Mouse (Mus musculus): Measurements from ENCODE around the gene Ms4a4d. TPM values are rescaled to one million over a fixed set of nuclear protein-coding genes. Genes with fewer than 3 reads are reported as not detected.

Ms4a4d gene
- polyA plus RNA-seq, 1 experiment from 2014 or later, result 1.7 TPM

DNA sequence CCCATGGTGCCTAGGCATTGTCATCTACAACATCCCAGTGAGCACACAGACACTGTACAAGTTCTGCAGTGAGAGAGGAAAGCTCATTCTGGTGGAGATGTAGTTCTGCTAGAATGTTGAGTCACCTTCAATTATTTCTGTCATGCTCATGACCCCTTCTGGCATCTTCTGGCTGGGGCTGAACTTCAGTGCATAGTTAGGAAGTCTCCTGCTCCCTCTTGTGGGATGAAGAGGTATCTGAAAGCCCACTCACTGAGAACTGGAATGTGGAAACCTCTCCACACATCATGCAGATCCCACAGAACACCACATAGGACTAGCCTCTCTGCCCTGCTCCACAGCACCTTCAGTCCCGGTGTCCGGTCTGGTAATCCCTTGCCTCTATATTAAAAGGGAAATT, 65.4 kb downstream of the Ms4a4d start:
- Histone ChIP-seq H3K9me3 (ENCODE audit: control insufficient read depth, low read length) (no peaks in the 10 kb centered on the region), H3K9ac (ENCODE audit: low read length) (no peak overlapping the region), H3K4me2 (ENCODE audit: low read length) (no peak overlapping the region), H3K27me3 (replicated peaks; ENCODE audit: control insufficient read depth, insufficient read depth, low read length) (no peaks in the 10 kb centered on the region), H3K27ac (ENCODE audit: low read depth) (no peak overlapping the region), H3K4me1 (replicated peaks; ENCODE audit: control insufficient read depth, insufficient read depth, low read length) (no peaks in the 10 kb centered on the region), H3K36me3 (ENCODE audit: control insufficient read depth, insufficient read depth, low read length) (no peaks in the 10 kb centered on the region), H3K4me3 (ENCODE audit: low read depth, low read length) (no peak overlapping the region)
- 88% methylated on average over 2 of the region's 2 CpGs for WGBS
- DNase-seq (ENCODE audit: low spot score) (no peak), ATAC-seq (replicated peaks; ENCODE audit: low FRiP score, low TSS enrichment, low read depth) (no peak; the same call in 1 of the 2 replicates)

DNA sequence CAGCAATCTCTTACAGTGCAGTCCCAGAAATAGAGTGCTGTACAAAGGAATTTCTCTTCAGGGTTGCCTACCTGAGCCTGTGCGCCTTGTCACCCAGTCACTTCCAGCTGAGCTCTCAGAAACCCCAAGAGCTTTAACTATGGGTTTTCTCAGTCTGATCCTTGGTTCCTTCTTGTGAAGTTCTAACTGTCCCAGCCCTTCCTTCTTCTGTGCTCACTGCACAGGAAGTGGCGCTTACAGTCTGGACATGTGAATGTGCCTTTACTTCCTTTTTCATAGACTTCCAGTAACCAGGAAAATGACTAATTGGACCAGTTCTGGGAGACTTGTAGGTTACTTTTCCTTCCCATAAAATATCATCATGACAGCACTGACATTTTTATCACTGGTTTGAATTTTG, 68.0 kb downstream of the Ms4a4d start, which contains the start of gene Ms4a6d:
Gene Ms4a6d, minus strand, starts transcription at position 247 of the 400 bp plus-strand sequence.
- no peak within 1 kb of the TSS for H3K4me3 ChIP-seq (ENCODE audit: low read depth, low read length)
- H3K9ac ChIP-seq (ENCODE audit: low read length), result no peak within 1 kb of the TSS
- H3K4me2 ChIP-seq (ENCODE audit: low read length), result no peak within 1 kb of the TSS
- no peaks in the 10 kb centered on the region for H3K4me1 ChIP-seq (replicated peaks; ENCODE audit: control insufficient read depth, insufficient read depth, low read length)
- ATAC-seq (replicated peaks; ENCODE audit: low FRiP score, low TSS enrichment, low read depth) (no peak), DNase-seq (ENCODE audit: low spot score) (no peak)
- H3K36me3 ChIP-seq (ENCODE audit: control insufficient read depth, insufficient read depth, low read length), result no peaks in the 10 kb centered on the region
- H3K27ac ChIP-seq (ENCODE audit: low read depth), result no peak within 1 kb of the TSS
- no peaks in the 10 kb centered on the region for H3K9me3 ChIP-seq (ENCODE audit: control insufficient read depth, low read length)
- WGBS, result 84% methylated on average over 2 of the region's 2 CpGs
- H3K27me3 ChIP-seq (replicated peaks; ENCODE audit: control insufficient read depth, insufficient read depth, low read length), result no peaks in the 10 kb centered on the region

Other genes with a start within 250 kb of the Ms4a4d start
- 0.09 and 0.16 TPM in 2 replicates for gene Ms4a14, start 222.3 kb upstream of the Ms4a4d start, polyA plus RNA-seq (2014; fragmentation: Nextera tagmentation; extraction: Ambion mirVana)
- gene Ms4a7, start 200.7 kb upstream of the Ms4a4d start, polyA plus RNA-seq (2014; fragmentation: Nextera tagmentation; extraction: Ambion mirVana), result 2.6 and 3.5 TPM in 2 replicates
- 3.5 and 3.7 TPM in 2 replicates for gene Ms4a4a, start 161.3 kb upstream of the Ms4a4d start, polyA plus RNA-seq (2014; fragmentation: Nextera tagmentation; extraction: Ambion mirVana)
- gene Ms4a4c, start 132.0 kb upstream of the Ms4a4d start, polyA plus RNA-seq (2014; fragmentation: Nextera tagmentation; extraction: Ambion mirVana), result 1.3 and 1.8 TPM in 2 replicates
- gene Ms4a4b, start 93.2 kb upstream of the Ms4a4d start, polyA plus RNA-seq (2014; fragmentation: Nextera tagmentation; extraction: Ambion mirVana), result 0.08 TPM in 2 replicates
- 9.1 and 10.7 TPM in 2 replicates for gene Ms4a6c, start 67.4 kb upstream of the Ms4a4d start, polyA plus RNA-seq (2014; fragmentation: Nextera tagmentation; extraction: Ambion mirVana)
- not detected in 2 replicates for gene Gm8369, start 50.9 kb upstream of the Ms4a4d start, polyA plus RNA-seq (2014; fragmentation: Nextera tagmentation; extraction: Ambion mirVana)
- gene Ms4a6b, start 20.3 kb upstream of the Ms4a4d start, polyA plus RNA-seq (2014; fragmentation: Nextera tagmentation; extraction: Ambion mirVana), result 7.7 and 8.8 TPM in 2 replicates
- gene Ms4a6d, start 68.0 kb downstream of the Ms4a4d start, polyA plus RNA-seq (2014; fragmentation: Nextera tagmentation; extraction: Ambion mirVana), result 4.1 and 4.7 TPM in 2 replicates
- gene Ms4a2, start 86.9 kb downstream of the Ms4a4d start, polyA plus RNA-seq (2014; fragmentation: Nextera tagmentation; extraction: Ambion mirVana), result 0.27 TPM in 1 of 2 replicates, not detected in the other
- not detected in 2 replicates for gene Ms4a3, start 104.0 kb downstream of the Ms4a4d start, polyA plus RNA-seq (2014; fragmentation: Nextera tagmentation; extraction: Ambion mirVana)
- not detected in 2 replicates for gene Oosp2, start 123.8 kb downstream of the Ms4a4d start, polyA plus RNA-seq (2014; fragmentation: Nextera tagmentation; extraction: Ambion mirVana)
- not detected in 2 replicates for gene Oosp1, start 154.3 kb downstream of the Ms4a4d start, polyA plus RNA-seq (2014; fragmentation: Nextera tagmentation; extraction: Ambion mirVana)
- not detected in 2 replicates for gene Oosp3, start 160.3 kb downstream of the Ms4a4d start, polyA plus RNA-seq (2014; fragmentation: Nextera tagmentation; extraction: Ambion mirVana)
- not detected in 2 replicates for gene Gif, start 210.8 kb downstream of the Ms4a4d start, polyA plus RNA-seq (2014; fragmentation: Nextera tagmentation; extraction: Ambion mirVana)
- 67.1 and 67.8 TPM in 2 replicates for gene Mrpl16, start 233.6 kb downstream of the Ms4a4d start, polyA plus RNA-seq (2014; fragmentation: Nextera tagmentation; extraction: Ambion mirVana)

Data from intestine, embryonic 14.5 days (tissue).